Mouse (Mus musculus) small intestine, adult 2 months (tissue): ENCODE measurements around the gene Aox4. TPM values are rescaled to one million over a fixed set of nuclear protein-coding genes. Genes with fewer than 3 reads are reported as not detected.

Source experiments
- H3K27ac ChIP-seq: fragments of 200-500 bp; 2 replicates; pipeline ENCODE4 v1.5.1; 2012; ENCODE audit warnings: low read depth, low read length, control low read depth, inconsistent platforms; ENCODE audit not compliant: insufficient read depth
- H3K27me3 ChIP-seq: fragments of 200-500 bp; 2 replicates; pipeline ENCODE4 v1.6.1; 2012; ENCODE audit warnings: mild to moderate bottlenecking, moderate library complexity, low read length, inconsistent platforms; ENCODE audit not compliant: control insufficient read depth, insufficient read depth
- H3K36me3 ChIP-seq: fragments of 200-500 bp; 2 replicates; pipeline ENCODE4 v1.6.1; 2012; ENCODE audit warnings: mild to moderate bottlenecking, low read length, control low read depth, inconsistent platforms; ENCODE audit not compliant: control insufficient read depth, insufficient read depth
- H3K4me1 ChIP-seq: fragments of 200-500 bp; 2 replicates; pipeline ENCODE4 v1.6.1; 2012; ENCODE audit warnings: low read length, inconsistent platforms, mixed read lengths; ENCODE audit not compliant: control insufficient read depth, insufficient read depth, insufficient read length
- H3K4me3 ChIP-seq: fragments of 200-500 bp; 2 replicates; pipeline ENCODE4 v1.5.1; 2012; ENCODE audit warnings: low read depth, mild to moderate bottlenecking, control low read depth, inconsistent platforms, low read length, moderate library complexity
- CTCF ChIP-seq: fragments of 200-500 bp; IDR thresholded peaks from 2 replicates; pipeline ENCODE4 v1.5.1; 2012; ENCODE audit warnings: low read depth, mild to moderate bottlenecking, control low read depth, inconsistent platforms, low read length, moderate library complexity, mixed read lengths; ENCODE audit not compliant: insufficient replicate concordance, insufficient read length; ENCODE audit errors: extremely low read depth
- POLR2A ChIP-seq: fragments of 200-500 bp; IDR thresholded peaks from 2 replicates; pipeline ENCODE4 v1.6.1; 2012; ENCODE audit warnings: low read depth, mild to moderate bottlenecking, control low read depth, inconsistent platforms, low read length, moderate library complexity
- WGBS: fragments of 180-500 bp; shearing (Covaris S2); methylation state at CpG from one replicate; pipeline ENCODE4 v1.1.7; 2018; 5-methylcytosine and 5-hydroxymethylcytosine counted together
- polyA plus RNA-seq: library from polyadenylated mRNA; depleted of rRNA; stranded (reverse); fragments of >200 nt; gene quantifications from 2 replicates; pipeline ENCODE4 v1.2.3, GENCODE M21; 2012

Gene Aox4
- polyA plus RNA-seq, 1 experiment = 0.03 TPM

GRCm38 (mm10) chr1:58244487-58244886 is 34.3 kb downstream of the Aox4 start:
- TF ChIP-seq CTCF (no peak), POLR2A (no peak)
- Histone ChIP-seq H3K4me3 (no peak overlapping the region), H3K27me3 (no peaks in the 10 kb centered on the region), H3K27ac (no peak overlapping the region), H3K36me3 (no peaks in the 10 kb centered on the region), H3K4me1 (no peaks in the 10 kb centered on the region)
- WGBS = 61% methylated on average over 3 of the region's 3 CpGs

GRCm38 (mm10) chr1:58248518-58248917 is 38.3 kb downstream of the Aox4 start:
- H3K4me3 ChIP-seq = no peak overlapping the region
- no peak for TF ChIP-seq CTCF
- TF ChIP-seq POLR2A = no peak
- no peaks in the 10 kb centered on the region for H3K27me3 ChIP-seq
- 31% methylated on average over 1 of the region's 1 CpGs for WGBS
- H3K27ac ChIP-seq = no peak overlapping the region
- H3K4me1 ChIP-seq = no peaks in the 10 kb centered on the region
- no peaks in the 10 kb centered on the region for H3K36me3 ChIP-seq

- H3K4me3 ChIP-seq = no peak overlapping the region
- TF ChIP-seq CTCF (no peak), POLR2A (no peak)
- 72% methylated on average over 11 of the region's 11 CpGs for WGBS
- H3K36me3 ChIP-seq = no peaks in the 10 kb centered on the region
- H3K4me1 ChIP-seq = no peaks in the 10 kb centered on the region
- no peak overlapping the region for H3K27ac ChIP-seq
- H3K27me3 ChIP-seq = no peaks in the 10 kb centered on the region
Measured at GRCm38 (mm10) chr1:58253466-58253865, 43.3 kb downstream of the Aox4 start.

- Histone ChIP-seq H3K4me1 (no peaks in the 10 kb centered on the region), H3K27ac (no peak overlapping the region), H3K27me3 (no peaks in the 10 kb centered on the region), H3K36me3 (no peaks in the 10 kb centered on the region), H3K4me3 (no peak overlapping the region)
- TF ChIP-seq POLR2A = no peak
- no peak for TF ChIP-seq CTCF
- WGBS = 76% methylated on average over 10 of the region's 10 CpGs
Measured at GRCm38 (mm10) chr1:58257195-58257991, 47.2 kb downstream of the Aox4 start.

- Histone ChIP-seq H3K4me3 (no peak overlapping the region), H3K27me3 (no peaks in the 10 kb centered on the region), H3K27ac (no peak overlapping the region), H3K4me1 (no peaks in the 10 kb centered on the region), H3K36me3 (no peaks in the 10 kb centered on the region)
- TF ChIP-seq POLR2A = no peak
- TF ChIP-seq CTCF = no peak
- WGBS = 42% methylated on average over 3 of the region's 3 CpGs
Measured at GRCm38 (mm10) chr1:58260311-58260710, 50.1 kb downstream of the Aox4 start.

- TF ChIP-seq POLR2A (no peak), CTCF (no peak)
- no peaks in the 10 kb centered on the region for H3K27me3 ChIP-seq
- H3K36me3 ChIP-seq = no peaks in the 10 kb centered on the region
- WGBS = 81% methylated on average over 2 of the region's 2 CpGs
- H3K4me1 ChIP-seq = no peaks in the 10 kb centered on the region
- no peak overlapping the region for H3K4me3 ChIP-seq
- H3K27ac ChIP-seq = no peak overlapping the region
Measured at GRCm38 (mm10) chr1:58268231-58268630, 58.0 kb downstream of the Aox4 start.

GRCm38 (mm10) chr1:58270807-58271569 is 60.8 kb downstream of the Aox4 start:
- Histone ChIP-seq H3K36me3 (no peaks in the 10 kb centered on the region), H3K27ac (no peak overlapping the region), H3K4me3 (no peak overlapping the region), H3K27me3 (no peaks in the 10 kb centered on the region; the same call in 1 of the 2 replicates), H3K4me1 (no peaks in the 10 kb centered on the region)
- 43% methylated on average over 6 of the region's 6 CpGs for WGBS
- TF ChIP-seq CTCF (0 out of 2 replicates have a peak, but pooled peaks have one; percentile 15), POLR2A (no peak)
